Mouse (Mus musculus): ENCODE results near the gene Gm8108. TPM values are rescaled to one million over a fixed set of nuclear protein-coding genes. Genes with fewer than 3 reads are reported as not detected.
"Not testable (repeated sequence)": the region's sequence is repeated elsewhere in the genome, so short reads cannot be mapped to it uniquely, and the experiment has no call there.

The Gm8108 gene
- total RNA-seq (2021) (not detected), polyA plus RNA-seq (2012; rRNA removed) (not detected in 2 replicates)
- long read RNA-seq, result 0 reads

GRCm38 (mm10) chr14:4110426-4110825, at the start of gene Gm8108:
Gm8108 (plus strand) TSS chr14:4110526.
- not testable (repeated sequence) for DNase-seq

GRCm38 (mm10) chr14:4083820-4084219, 26.5 kb upstream of the Gm8108 start, which contains the start of gene Gm3115:
Gm3115 (plus strand) TSS chr14:4084120.
- not testable (repeated sequence) for DNase-seq

GRCm38 (mm10) chr14:4141646-4142045, 31.3 kb downstream of the Gm8108 start:
- not testable (repeated sequence) for DNase-seq

GRCm38 (mm10) chr14:4164730-4165129, 54.4 kb downstream of the Gm8108 start, which contains the start of gene Gm3127:
Gm3127 (plus strand) TSS chr14:4165030.
- DNase-seq, result not testable (repeated sequence)

- DNase-seq, result not testable (repeated sequence)
Measured at GRCm38 (mm10) chr14:4182030-4182429, 71.7 kb downstream of the Gm8108 start.

Other genes with a start within 250 kb of the Gm8108 start
- not detected for gene Gm2916, start 226.4 kb upstream of the Gm8108 start, total RNA-seq (2021)
- gene Gm2916, start 226.4 kb upstream of the Gm8108 start, polyA plus RNA-seq (2012; rRNA removed), result not detected in 2 replicates
- gene Gm3029, start 178.8 kb upstream of the Gm8108 start, total RNA-seq (2021), result not detected
- gene Gm3029, start 178.8 kb upstream of the Gm8108 start, polyA plus RNA-seq (2012; rRNA removed), result not detected in 2 replicates
- gene Gm3095, start 147.0 kb upstream of the Gm8108 start, total RNA-seq (2021), result not detected
- 0.08 TPM in 1 of 2 replicates, not detected in the other for gene Gm3095, start 147.0 kb upstream of the Gm8108 start, polyA plus RNA-seq (2012; rRNA removed)
- gene Gm3099, start 112.1 kb upstream of the Gm8108 start, total RNA-seq (2021), result not detected
- not detected in 2 replicates for gene Gm3099, start 112.1 kb upstream of the Gm8108 start, polyA plus RNA-seq (2012; rRNA removed)
- under 1 TPM; 0.26 to 0.38 TPM for gene Gm5796, start 86.6 kb upstream of the Gm8108 start, total RNA-seq (2021)
- not detected in 2 replicates for gene Gm5796, start 86.6 kb upstream of the Gm8108 start, polyA plus RNA-seq (2012; rRNA removed)
- under 1 TPM in 1 of 2 experiments, not detected in 1; 0.17 TPM for gene Gm3115, start 26.4 kb upstream of the Gm8108 start, total RNA-seq (2021)
- gene Gm3115, start 26.4 kb upstream of the Gm8108 start, polyA plus RNA-seq (2012; rRNA removed), result not detected in 2 replicates
- gene Gm3127, start 54.5 kb downstream of the Gm8108 start, total RNA-seq (2021), result not detected
- gene Gm3127, start 54.5 kb downstream of the Gm8108 start, polyA plus RNA-seq (2012; rRNA removed), result not detected in 2 replicates
- gene Gm2974, start 72.0 kb downstream of the Gm8108 start, total RNA-seq (2021), result not detected
- gene Gm2974, start 72.0 kb downstream of the Gm8108 start, polyA plus RNA-seq (2012; rRNA removed), result 0.06 TPM in 1 of 2 replicates, not detected in the other
- not detected for gene Gm3138, start 139.1 kb downstream of the Gm8108 start, total RNA-seq (2021)
- not detected in 2 replicates for gene Gm3138, start 139.1 kb downstream of the Gm8108 start, polyA plus RNA-seq (2012; rRNA removed)
- not detected for gene Gm3149, start 206.8 kb downstream of the Gm8108 start, total RNA-seq (2021)
- not detected in 2 replicates for gene Gm3149, start 206.8 kb downstream of the Gm8108 start, polyA plus RNA-seq (2012; rRNA removed)
- not detected for gene 2610042L04Rik, start 224.2 kb downstream of the Gm8108 start, total RNA-seq (2021)
- gene 2610042L04Rik, start 224.2 kb downstream of the Gm8108 start, polyA plus RNA-seq (2012; rRNA removed), result not detected in 2 replicates